Mouse (Mus musculus): ENCODE results near the gene Arfgap2.

GRCm38 (mm10) chr2:91258054-91258453 is 6.7 kb upstream of the Arfgap2 start:
- no peak for TF ChIP-seq CTCF (IDR thresholded peaks at IDR 0.05; ENCODE audit: low read depth)
- no peak for TF ChIP-seq EP300 (IDR thresholded peaks at IDR 0.05; ENCODE audit: low read depth)
